Mouse (Mus musculus) midbrain, embryonic 14.5 days (tissue): Measurements from ENCODE around the gene Olfr632. TPM values are rescaled to one million over a fixed set of nuclear protein-coding genes. Genes with fewer than 3 reads are reported as not detected.
"Not testable (repeated sequence)": the region's sequence is repeated elsewhere in the genome, so short reads cannot be mapped to it uniquely, and the experiment has no call there.

Source experiments
- ATAC-seq: fragments of 200-750 bp; cut with Nextera tagmentation; 2 replicates; pipeline ENCODE4 v1.8.0; 2017; ENCODE audit warnings: moderate number of reproducible peaks, moderate library complexity; ENCODE audit not compliant: low FRiP score, low TSS enrichment
- DNase-seq: peaks from one replicate; pipeline ENCODE4 v3.0.0-alpha.2; 2015
- H3K27ac ChIP-seq: fragments of 300-500 bp; sonication (generic); replicated peaks from 2 replicates; pipeline ENCODE4 v1.5.1; 2014; ENCODE audit warnings: mild to moderate bottlenecking, low read depth, low read length, moderate library complexity
- H3K27me3 ChIP-seq: fragments of 300-500 bp; sonication (generic); 2 replicates; pipeline ENCODE4 v1.6.1; 2014; ENCODE audit warnings: low read length, control low read depth, mixed read lengths; ENCODE audit not compliant: control insufficient read depth, insufficient read depth
- H3K36me3 ChIP-seq: fragments of 300-500 bp; sonication (generic); 2 replicates; pipeline ENCODE4 v1.6.1; 2014; ENCODE audit warnings: low read length, control low read depth; ENCODE audit not compliant: control insufficient read depth, insufficient read depth
- H3K4me1 ChIP-seq: fragments of 300-500 bp; sonication (generic); 2 replicates; pipeline ENCODE4 v1.6.1; 2014; ENCODE audit warnings: mild to moderate bottlenecking, antibody characterized with exemption, low read length, control low read depth; ENCODE audit not compliant: control insufficient read depth, insufficient read depth
- H3K4me2 ChIP-seq: fragments of 300-500 bp; sonication (generic); 2 replicates; pipeline ENCODE4 v1.6.1; 2014; ENCODE audit warnings: mild to moderate bottlenecking, low read length, moderate library complexity
- H3K4me3 ChIP-seq: fragments of 300-500 bp; sonication (generic); replicated peaks from 2 replicates; pipeline ENCODE4 v1.5.1; 2014; ENCODE audit warnings: low read depth, low read length
- H3K9ac ChIP-seq: fragments of 300-500 bp; sonication (generic); replicated peaks from 2 replicates; pipeline ENCODE4 v1.6.1; 2014; ENCODE audit warnings: mild to moderate bottlenecking, low read length, moderate library complexity
- H3K9me3 ChIP-seq: fragments of 300-500 bp; sonication (generic); 2 replicates; pipeline ENCODE4 v1.6.1; 2016; ENCODE audit warnings: low read length, control low read depth, mixed read lengths; ENCODE audit not compliant: control insufficient read depth
- WGBS: fragments of 180-500 bp; shearing (Covaris S2); extraction: QIAGEN DNeasy Blood & Tissue Kit; methylation state at CpG from one replicate; pipeline ENCODE4 v1.1.7; 2014; 5-methylcytosine and 5-hydroxymethylcytosine counted together
- polyA plus RNA-seq: library from polyadenylated mRNA; unstranded; fragments of >200 nt; fragmentation: Nextera tagmentation; extraction: Ambion mirVana; gene quantifications from 2 replicates; pipeline ENCODE4 v1.2.1, GENCODE M21; 2014

Olfr632 gene
- polyA plus RNA-seq, 1 experiment from 2014 or later: not detected

- Histone ChIP-seq H3K9ac (no peak within 1 kb of the TSS), H3K9me3 (no peaks in the 10 kb centered on the region), H3K4me2 (no peak within 1 kb of the TSS), H3K4me1 (no peaks in the 10 kb centered on the region), H3K27ac (no peak within 1 kb of the TSS), H3K27me3 (no peaks in the 10 kb centered on the region), H3K4me3 (no peak within 1 kb of the TSS), H3K36me3 (no peaks in the 10 kb centered on the region)
- ATAC-seq (no peak), DNase-seq (no peak)
These were observed 10.0 kb downstream of the Olfr632 start, which contains the start of gene Olfr633 for GRCm38 (mm10) chr7:103944137-103944536. Gene Olfr633 (plus strand): TSS chr7:103944437.

- H3K27me3 ChIP-seq, H3K4me2 ChIP-seq, H3K4me1 ChIP-seq, H3K4me3 ChIP-seq, ATAC-seq, H3K36me3 ChIP-seq, DNase-seq, H3K27ac ChIP-seq, H3K9me3 ChIP-seq, H3K9ac ChIP-seq: not testable (repeated sequence)
- 97% methylated on average over 22 of the region's 22 CpGs for WGBS
These were observed 32.7 kb downstream of the Olfr632 start for GRCm38 (mm10) chr7:103966873-103967272.

- H3K4me3 ChIP-seq: no peak within 1 kb of the TSS
- 73% methylated on average over 1 of the region's 1 CpGs for WGBS
- no peak within 1 kb of the TSS for H3K4me2 ChIP-seq
- no peak within 1 kb of the TSS for H3K27ac ChIP-seq
- no peaks in the 10 kb centered on the region for H3K36me3 ChIP-seq
- no peak within 1 kb of the TSS for H3K9ac ChIP-seq
- ATAC-seq: no peak
- no peaks in the 10 kb centered on the region for H3K9me3 ChIP-seq
- H3K27me3 ChIP-seq: no peaks in the 10 kb centered on the region
- DNase-seq: no peak
- no peaks in the 10 kb centered on the region for H3K4me1 ChIP-seq
These were observed 36.7 kb downstream of the Olfr632 start, which contains the start of gene Olfr635 for GRCm38 (mm10) chr7:103970852-103971251. Gene Olfr635 (plus strand): TSS chr7:103971152.

GRCm38 (mm10) chr7:103971782-103972181 lies 37.6 kb downstream of the Olfr632 start:
- no peaks in the 10 kb centered on the region for H3K9me3 ChIP-seq
- H3K4me1 ChIP-seq: no peaks in the 10 kb centered on the region
- WGBS: 69% methylated on average over 1 of the region's 1 CpGs
- H3K9ac ChIP-seq: no peak overlapping the region
- DNase-seq (no peak), ATAC-seq (no peak)
- no peak overlapping the region for H3K4me2 ChIP-seq
- H3K27ac ChIP-seq: no peak overlapping the region
- H3K36me3 ChIP-seq: no peaks in the 10 kb centered on the region
- no peak overlapping the region for H3K4me3 ChIP-seq
- no peaks in the 10 kb centered on the region for H3K27me3 ChIP-seq

Other genes starting within 250 kb of the Olfr632 start
- not detected in 2 replicates for gene Olfr243, start 219.7 kb upstream of the Olfr632 start, polyA plus RNA-seq
- not detected in 2 replicates for gene Olfr628, start 204.0 kb upstream of the Olfr632 start, polyA plus RNA-seq
- not detected in 2 replicates for gene Olfr629, start 189.4 kb upstream of the Olfr632 start, polyA plus RNA-seq
- gene Olfr630, start 177.0 kb upstream of the Olfr632 start, polyA plus RNA-seq: not detected in 2 replicates
- gene Olfr69, start 162.8 kb upstream of the Olfr632 start, polyA plus RNA-seq: not detected in 2 replicates
- gene Olfr68, start 154.6 kb upstream of the Olfr632 start, polyA plus RNA-seq: not detected in 2 replicates
- not detected in 2 replicates for gene Olfr67, start 142.5 kb upstream of the Olfr632 start, polyA plus RNA-seq
- 856 and 1,369 TPM in 2 replicates for gene Hbb-bt, start 120.4 kb upstream of the Olfr632 start, polyA plus RNA-seq
- gene Hbb-bs, start 106.3 kb upstream of the Olfr632 start, polyA plus RNA-seq: 2,393 and 3,364 TPM in 2 replicates
- gene Hbb-bh2, start 93.8 kb upstream of the Olfr632 start, polyA plus RNA-seq: not detected in 2 replicates
- gene Hbb-bh1, start 91.2 kb upstream of the Olfr632 start, polyA plus RNA-seq: 0.78 and 4.0 TPM in 2 replicates
- gene Hbb-y, start 81.1 kb upstream of the Olfr632 start, polyA plus RNA-seq: 175 and 602 TPM in 2 replicates
- gene Olfr66, start 48.1 kb upstream of the Olfr632 start, polyA plus RNA-seq: not detected in 2 replicates
- not detected in 2 replicates for gene Olfr64, start 39.9 kb upstream of the Olfr632 start, polyA plus RNA-seq
- not detected in 2 replicates for gene Olfr65, start 30.9 kb upstream of the Olfr632 start, polyA plus RNA-seq
- not detected in 2 replicates for gene Olfr631, start 5.5 kb upstream of the Olfr632 start, polyA plus RNA-seq
- gene Olfr633, start 10.1 kb downstream of the Olfr632 start, polyA plus RNA-seq: not detected in 2 replicates
- gene Olfr635, start 36.8 kb downstream of the Olfr632 start, polyA plus RNA-seq: not detected in 2 replicates
- not detected in 2 replicates for gene Olfr638, start 64.4 kb downstream of the Olfr632 start, polyA plus RNA-seq
- not detected in 2 replicates for gene Olfr639, start 83.0 kb downstream of the Olfr632 start, polyA plus RNA-seq
- gene Olfr640, start 91.2 kb downstream of the Olfr632 start, polyA plus RNA-seq: not detected in 2 replicates
- gene Olfr641, start 101.1 kb downstream of the Olfr632 start, polyA plus RNA-seq: not detected in 2 replicates
- gene Olfr642, start 118.3 kb downstream of the Olfr632 start, polyA plus RNA-seq: not detected in 2 replicates
- gene 4930516K23Rik, start 127.1 kb downstream of the Olfr632 start, polyA plus RNA-seq: not detected in 2 replicates
- gene Olfr644, start 137.5 kb downstream of the Olfr632 start, polyA plus RNA-seq: not detected in 2 replicates
- not detected in 2 replicates for gene Olfr645, start 151.1 kb downstream of the Olfr632 start, polyA plus RNA-seq
- not detected in 2 replicates for gene Olfr646, start 170.5 kb downstream of the Olfr632 start, polyA plus RNA-seq
- not detected in 2 replicates for gene Ubqln5, start 195.5 kb downstream of the Olfr632 start, polyA plus RNA-seq
- not detected in 2 replicates for gene Olfr643, start 203.1 kb downstream of the Olfr632 start, polyA plus RNA-seq
- gene Ubqln3, start 208.9 kb downstream of the Olfr632 start, polyA plus RNA-seq: not detected in 2 replicates
- not detected in 2 replicates for gene Ubqlnl, start 216.2 kb downstream of the Olfr632 start, polyA plus RNA-seq
- not detected in 2 replicates for gene Olfm5, start 230.5 kb downstream of the Olfr632 start, polyA plus RNA-seq
- gene Olfr648, start 249.0 kb downstream of the Olfr632 start, polyA plus RNA-seq: 0.50 and 0.74 TPM in 2 replicates